10 mouse cellular contexts compared by ENCODE assay signal in the genomic region with DNA sequence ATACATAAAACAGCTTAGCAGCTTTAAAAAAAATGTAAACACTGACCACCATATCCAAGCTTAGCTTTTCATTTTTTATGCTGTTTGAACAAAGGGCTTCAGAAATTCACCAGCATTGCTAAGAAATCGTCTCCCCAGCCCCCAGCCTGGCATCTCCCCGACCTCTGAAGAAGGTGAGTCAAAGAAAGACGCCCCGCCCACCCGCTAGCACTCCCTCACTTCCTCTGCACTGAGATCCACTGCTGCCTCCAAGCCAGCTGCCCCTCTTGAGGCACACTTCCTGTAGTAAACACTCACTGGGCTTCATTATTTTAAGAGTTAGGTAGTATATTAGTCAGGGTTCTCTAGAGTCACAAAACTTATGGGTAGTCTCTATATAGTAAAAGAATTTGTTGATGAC. TPM values are rescaled to one million over a fixed set of nuclear protein-coding genes. Genes with fewer than 3 reads are reported as not detected.
DNase-seq lines count a peak whose midpoint lies in the region; ATAC-seq lines count a peak whose summit lies in the region.
"Had no signal": no experiment of that assay in that cellular context is flagged by ENCODE, and none has a peak within 500 bp of the region (broad histone marks: within the 10 kb centered on the region; RNA-seq: fewer than 3 reads in every experiment).

No protein-coding gene starts in this region.

- peak; percentile 34 for DNase-seq in urinary bladder, postnatal 14 days (ENCODE audit: low spot score)
- no peak for DNase-seq in urinary bladder, postnatal 36 days (ENCODE audit: low spot score in 2 of 2)
- DNase-seq in natural killer cell, adult 2 months (ENCODE audit: low spot score in 2 of 2), result peak; percentile 61 to 66
- no peak for DNase-seq in adrenal gland, postnatal 36 days
- no peak for DNase-seq in left cerebral cortex, adult 18-20 months (ENCODE audit: low spot score in 2 of 2)
- DNase-seq in frontal cortex, postnatal 10 days (ENCODE audit: low spot score in 2 of 2), result no peak
- no peak for DNase-seq in c-Kit-positive CD71-positive TER-119-positive erythroid progenitor cells, embryonic 14.5 days (ENCODE audit: low spot score)
- DNase-seq: liver, embryonic 13.5 days had no signal

- ATAC-seq in common myeloid progenitor, adult 5-6 weeks (replicated peaks; ENCODE audit: low read depth, poor library complexity, severe bottlenecking), result peak; percentile 36; the same call in 1 of the 2 replicates
- ATAC-seq: hindbrain, embryonic 16.5 days had no signal

RNA-seq across cellular contexts. Expression of gene Mapk6, which starts 4.4 kb away (rescaled TPM):
- 55.3 and 76.2 TPM in 2 replicates for total RNA-seq in common myeloid progenitor, adult 5-6 weeks (2017)
- total RNA-seq in adrenal gland, postnatal 36 days (2021), result 10 to 100 TPM; 36.2 to 49.2 TPM
- total RNA-seq in left cerebral cortex, adult 18-20 months (2021), result 10 to 100 TPM; 58.7 to 70.7 TPM

RNA-seq across cellular contexts. Expression of gene Leo1, which starts 27.1 kb away (rescaled TPM):
- total RNA-seq in common myeloid progenitor, adult 5-6 weeks (2017), result 52.9 and 59.2 TPM in 2 replicates
- 10 to 100 TPM; 18.6 to 29.9 TPM for total RNA-seq in adrenal gland, postnatal 36 days (2021)
- total RNA-seq in left cerebral cortex, adult 18-20 months (2021), result 10 to 100 TPM; 28.8 to 32.0 TPM

Comparison
In these comparisons a context has a peak if more than half of its experiments do, and no peak if none do; other contexts are left out.
1. DNase-seq: peak in urinary bladder, postnatal 14 days (single experiment) and natural killer cell, adult 2 months (2 of 2); none in urinary bladder, postnatal 36 days (0 of 2), adrenal gland, postnatal 36 days (0 of 2), left cerebral cortex, adult 18-20 months (0 of 2), frontal cortex, postnatal 10 days (0 of 2) and c-Kit-positive CD71-positive TER-119-positive erythroid progenitor cells, embryonic 14.5 days (single experiment).